Mouse (Mus musculus): ENCODE data around the gene Trpt1. TPM values are rescaled to one million over a fixed set of nuclear protein-coding genes. Genes with fewer than 3 reads are reported as not detected.

The Trpt1 gene
- polyA plus RNA-seq (2014; fragmentation: Nextera tagmentation; extraction: Ambion mirVana): 20.0 and 22.0 TPM in 2 replicates

- peak; percentile 66 for ATAC-seq (ENCODE audit: insufficient number of reproducible peaks, insufficient read depth, low FRiP score, low read depth)
Measured at GRCm38 (mm10) chr19:6996006-6996405, at the start of gene Trpt1, which contains the start of gene Nudt22. Trpt1 (plus strand) TSS chr19:6996131. Nudt22 (minus strand) TSS chr19:6996117.

GRCm38 (mm10) chr19:6947742-6948141 lies 48.2 kb upstream of the Trpt1 start:
- Histone ChIP-seq H3K4me2 (ENCODE audit: low read length) (no peak overlapping the region), H3K4me1 (ENCODE audit: control insufficient read depth in 2 of 2, insufficient read depth in 2 of 2, low read length in 2 of 2) (peaks cover 11 to 25% of the 10 kb centered on the region in 2 experiments), H3K27ac (replicated peaks in 1 of 2; ENCODE audit: control insufficient read depth in 1 of 2, insufficient read depth in 1 of 2, low read depth in 2 of 2, low read length in 2 of 2) (no peak overlapping the region), H3K36me3 (ENCODE audit: control insufficient read depth, insufficient read depth, low read length) (peaks cover 14% of the 10 kb centered on the region; the same call in 1 of the 2 replicates), H3K4me3 (ENCODE audit: control insufficient read depth in 1 of 2, insufficient read depth in 1 of 2, low read depth in 1 of 2, low read length in 2 of 2) (no peak overlapping the region), H3K27me3 (ENCODE audit: control insufficient read depth, insufficient read depth, low read length) (no peaks in the 10 kb centered on the region), H3K9ac (ENCODE audit: low read length) (no peak overlapping the region), H3K9me3 (ENCODE audit: control insufficient read depth, low read length) (no peaks in the 10 kb centered on the region)
- ATAC-seq (ENCODE audit: insufficient number of reproducible peaks, insufficient read depth, low FRiP score, low read depth): no peak
- 56% methylated on average over 4 of the region's 4 CpGs for WGBS

More at GRCm38 (mm10) chr19:6996006-6996405, at the start of gene Trpt1, which contains the start of gene Nudt22:
- under 1% methylated on average over 24 of the region's 24 CpGs for WGBS
- Histone ChIP-seq H3K4me1 (ENCODE audit: control insufficient read depth in 2 of 2, insufficient read depth in 2 of 2, low read length in 2 of 2) (peaks cover 18 to 35% of the 10 kb centered on the region in 2 experiments), H3K9me3 (ENCODE audit: control insufficient read depth, low read length) (no peaks in the 10 kb centered on the region), H3K27ac (replicated peaks in 1 of 2; ENCODE audit: control insufficient read depth in 1 of 2, insufficient read depth in 1 of 2, low read depth in 2 of 2, low read length in 2 of 2) (peak within 1 kb of the TSS; percentile 80 to 87), H3K27me3 (ENCODE audit: control insufficient read depth, insufficient read depth, low read length) (no peaks in the 10 kb centered on the region), H3K9ac (ENCODE audit: low read length) (peak within 1 kb of the TSS; percentile 88), H3K4me2 (ENCODE audit: low read length) (peak within 1 kb of the TSS; percentile 91), H3K36me3 (ENCODE audit: control insufficient read depth, insufficient read depth, low read length) (peaks cover 28% of the 10 kb centered on the region), H3K4me3 (ENCODE audit: control insufficient read depth in 1 of 2, insufficient read depth in 1 of 2, low read depth in 1 of 2, low read length in 2 of 2) (peak within 1 kb of the TSS; percentile 68 to 70)

DNA sequence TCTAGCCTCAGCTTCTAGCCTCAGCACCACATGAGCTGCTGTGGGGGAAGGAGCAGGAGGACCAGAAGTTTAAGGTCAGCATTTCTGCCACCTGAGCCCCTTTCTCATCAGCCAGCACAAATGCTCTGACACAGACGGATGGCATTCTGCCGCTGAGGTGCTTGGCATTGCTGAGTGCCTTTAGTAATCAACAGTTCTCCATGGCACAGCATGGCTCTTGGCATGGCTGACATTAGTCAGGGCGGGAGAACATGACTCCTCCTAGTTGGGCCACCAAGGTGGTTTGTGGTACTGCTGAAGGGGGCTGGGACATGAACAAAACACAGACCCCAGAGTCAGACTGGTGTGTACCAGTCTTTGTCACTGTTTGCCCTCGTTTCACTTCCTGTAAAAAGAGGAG lies 47.7 kb upstream of the Trpt1 start:
- ATAC-seq (ENCODE audit: insufficient number of reproducible peaks, insufficient read depth, low FRiP score, low read depth): no peak
- H3K36me3 ChIP-seq (ENCODE audit: control insufficient read depth, insufficient read depth, low read length): peaks cover 14% of the 10 kb centered on the region; the same call in 1 of the 2 replicates
- no peak overlapping the region for H3K4me3 ChIP-seq (ENCODE audit: control insufficient read depth in 1 of 2, insufficient read depth in 1 of 2, low read depth in 1 of 2, low read length in 2 of 2)
- no peaks in the 10 kb centered on the region for H3K27me3 ChIP-seq (ENCODE audit: control insufficient read depth, insufficient read depth, low read length)
- no peak overlapping the region for H3K4me2 ChIP-seq (ENCODE audit: low read length)
- H3K27ac ChIP-seq (replicated peaks in 1 of 2; ENCODE audit: control insufficient read depth in 1 of 2, insufficient read depth in 1 of 2, low read depth in 2 of 2, low read length in 2 of 2): no peak overlapping the region
- no peak overlapping the region for H3K9ac ChIP-seq (ENCODE audit: low read length)
- 86% methylated on average over 4 of the region's 4 CpGs for WGBS
- H3K9me3 ChIP-seq (ENCODE audit: control insufficient read depth, low read length): no peaks in the 10 kb centered on the region
- H3K4me1 ChIP-seq (ENCODE audit: control insufficient read depth in 2 of 2, insufficient read depth in 2 of 2, low read length in 2 of 2): peaks cover 14 to 25% of the 10 kb centered on the region in 2 experiments

DNA sequence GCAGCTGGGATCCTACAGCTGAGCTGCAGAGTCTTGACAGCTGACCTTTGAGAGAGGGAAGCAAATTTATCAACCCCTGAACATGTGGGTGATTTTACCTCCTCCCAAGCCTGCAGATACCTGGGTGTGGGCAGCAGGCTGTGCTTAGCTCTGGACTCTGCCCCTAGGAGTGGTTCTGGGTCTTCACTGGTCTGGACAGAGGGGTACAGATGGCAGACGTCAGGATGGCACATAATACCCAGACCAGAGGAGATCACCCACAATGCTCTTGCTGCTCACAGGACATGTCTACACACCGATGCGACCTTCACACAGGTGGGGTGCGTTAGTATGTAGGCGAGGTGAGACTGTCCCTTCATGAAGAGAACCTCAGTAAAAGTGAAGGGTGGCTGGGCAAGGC lies 46.4 kb upstream of the Trpt1 start:
- no peak overlapping the region for H3K4me2 ChIP-seq (ENCODE audit: low read length)
- no peak for ATAC-seq (ENCODE audit: insufficient number of reproducible peaks, insufficient read depth, low FRiP score, low read depth)
- no peaks in the 10 kb centered on the region for H3K9me3 ChIP-seq (ENCODE audit: control insufficient read depth, low read length)
- no peak overlapping the region for H3K4me3 ChIP-seq (ENCODE audit: control insufficient read depth in 1 of 2, insufficient read depth in 1 of 2, low read depth in 1 of 2, low read length in 2 of 2)
- peaks cover 13% of the 10 kb centered on the region for H3K36me3 ChIP-seq (ENCODE audit: control insufficient read depth, insufficient read depth, low read length)
- WGBS: 88% methylated on average over 5 of the region's 5 CpGs
- H3K27me3 ChIP-seq (ENCODE audit: control insufficient read depth, insufficient read depth, low read length): no peaks in the 10 kb centered on the region
- no peak overlapping the region for H3K9ac ChIP-seq (ENCODE audit: low read length)
- peaks cover 15 to 34% of the 10 kb centered on the region in 2 experiments for H3K4me1 ChIP-seq (ENCODE audit: control insufficient read depth in 2 of 2, insufficient read depth in 2 of 2, low read length in 2 of 2)
- H3K27ac ChIP-seq (replicated peaks in 1 of 2; ENCODE audit: control insufficient read depth in 1 of 2, insufficient read depth in 1 of 2, low read depth in 2 of 2, low read length in 2 of 2): no peak overlapping the region

DNA sequence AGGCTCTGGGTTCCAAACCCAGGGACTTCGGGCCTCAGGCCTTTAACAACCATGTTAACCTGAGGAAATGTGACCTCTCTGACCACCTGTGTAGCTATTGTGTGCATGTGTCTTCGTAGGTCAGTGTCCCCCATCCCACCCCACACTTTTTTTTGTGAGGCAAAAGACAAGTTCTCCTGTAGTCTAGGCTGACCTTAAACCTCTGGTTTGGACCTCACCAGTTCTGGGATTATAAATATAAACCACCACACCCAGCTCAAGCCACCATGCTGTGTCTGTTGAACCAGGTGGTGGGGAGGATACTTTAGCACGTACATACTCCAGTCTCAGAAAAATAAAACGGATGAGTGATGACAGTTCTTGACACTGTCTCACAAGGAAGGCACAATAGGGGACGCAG lies 46.0 kb upstream of the Trpt1 start:
- no peaks in the 10 kb centered on the region for H3K9me3 ChIP-seq (ENCODE audit: control insufficient read depth, low read length)
- no peak for ATAC-seq (ENCODE audit: insufficient number of reproducible peaks, insufficient read depth, low FRiP score, low read depth)
- H3K27me3 ChIP-seq (ENCODE audit: control insufficient read depth, insufficient read depth, low read length): no peaks in the 10 kb centered on the region
- peaks cover 17 to 37% of the 10 kb centered on the region in 2 experiments for H3K4me1 ChIP-seq (ENCODE audit: control insufficient read depth in 2 of 2, insufficient read depth in 2 of 2, low read length in 2 of 2)
- peak overlapping the region in 1 of 2 experiments; percentile 98; a peak in 2 of 4 replicates for H3K27ac ChIP-seq (replicated peaks in 1 of 2; ENCODE audit: control insufficient read depth in 1 of 2, insufficient read depth in 1 of 2, low read depth in 2 of 2, low read length in 2 of 2)
- 57% methylated on average over 5 of the region's 5 CpGs for WGBS
- H3K36me3 ChIP-seq (ENCODE audit: control insufficient read depth, insufficient read depth, low read length): peaks cover 17% of the 10 kb centered on the region
- peak overlapping the region; percentile 88 for H3K4me2 ChIP-seq (ENCODE audit: low read length)
- H3K9ac ChIP-seq (ENCODE audit: low read length): peak overlapping the region; percentile 88
- peak overlapping the region in 1 of 2 experiments; percentile 64; a peak in 2 of 4 replicates for H3K4me3 ChIP-seq (ENCODE audit: control insufficient read depth in 1 of 2, insufficient read depth in 1 of 2, low read depth in 1 of 2, low read length in 2 of 2)

GRCm38 (mm10) chr19:6950613-6951153 lies 45.2 kb upstream of the Trpt1 start:
- ATAC-seq (ENCODE audit: insufficient number of reproducible peaks, insufficient read depth, low FRiP score, low read depth): peak; percentile 24; the same call in 1 of the 2 replicates
- under 1% methylated on average over 28 of the region's 28 CpGs for WGBS

GRCm38 (mm10) chr19:6951381-6951968 lies 44.5 kb upstream of the Trpt1 start:
- Histone ChIP-seq H3K36me3 (ENCODE audit: control insufficient read depth, insufficient read depth, low read length) (peaks cover 21% of the 10 kb centered on the region), H3K4me3 (ENCODE audit: control insufficient read depth in 1 of 2, insufficient read depth in 1 of 2, low read depth in 1 of 2, low read length in 2 of 2) (peak overlapping the region; percentile 64 to 66), H3K27me3 (ENCODE audit: control insufficient read depth, insufficient read depth, low read length) (no peaks in the 10 kb centered on the region), H3K9me3 (ENCODE audit: control insufficient read depth, low read length) (no peaks in the 10 kb centered on the region), H3K9ac (ENCODE audit: low read length) (peak overlapping the region; percentile 88), H3K27ac (replicated peaks in 1 of 2; ENCODE audit: control insufficient read depth in 1 of 2, insufficient read depth in 1 of 2, low read depth in 2 of 2, low read length in 2 of 2) (peak overlapping the region; percentile 97 to 98), H3K4me1 (ENCODE audit: control insufficient read depth in 2 of 2, insufficient read depth in 2 of 2, low read length in 2 of 2) (peaks cover 28 to 50% of the 10 kb centered on the region in 2 experiments), H3K4me2 (ENCODE audit: low read length) (peak overlapping the region; percentile 88)
- peak; percentile 57 for ATAC-seq (ENCODE audit: insufficient number of reproducible peaks, insufficient read depth, low FRiP score, low read depth)
- under 1% methylated on average over 35 of the region's 35 CpGs for WGBS

More at GRCm38 (mm10) chr19:6950613-6951153, 45.2 kb upstream of the Trpt1 start:
- Histone ChIP-seq H3K36me3 (ENCODE audit: control insufficient read depth, insufficient read depth, low read length) (peaks cover 18% of the 10 kb centered on the region), H3K4me3 (ENCODE audit: control insufficient read depth in 1 of 2, insufficient read depth in 1 of 2, low read depth in 1 of 2, low read length in 2 of 2) (peak overlapping the region; percentile 64 to 66), H3K4me1 (ENCODE audit: control insufficient read depth in 2 of 2, insufficient read depth in 2 of 2, low read length in 2 of 2) (peaks cover 24 to 45% of the 10 kb centered on the region in 2 experiments), H3K27ac (replicated peaks in 1 of 2; ENCODE audit: control insufficient read depth in 1 of 2, insufficient read depth in 1 of 2, low read depth in 2 of 2, low read length in 2 of 2) (peak overlapping the region; percentile 97 to 98), H3K9me3 (ENCODE audit: control insufficient read depth, low read length) (no peaks in the 10 kb centered on the region), H3K9ac (ENCODE audit: low read length) (peak overlapping the region; percentile 88), H3K4me2 (ENCODE audit: low read length) (peak overlapping the region; percentile 88), H3K27me3 (ENCODE audit: control insufficient read depth, insufficient read depth, low read length) (no peaks in the 10 kb centered on the region)

Measured in heart, embryonic 14.5 days (tissue).